ENCODE assay signal across 9 mouse cellular contexts in genomic region chrX:162736140-162736659, GRCm38 (mm10). TPM values are rescaled to one million over a fixed set of nuclear protein-coding genes. Genes with fewer than 3 reads are reported as not detected.
DNase-seq lines count a peak whose midpoint lies in the region; ATAC-seq and TF ChIP-seq lines count a peak whose summit lies in the region.
"Had no signal": no experiment of that assay in that cellular context is flagged by ENCODE, and none has a peak within 500 bp of the region (broad histone marks: within the 10 kb centered on the region; RNA-seq: fewer than 3 reads in every experiment).

No protein-coding gene starts in this region.

- no peaks in the 10 kb centered on the region for H3K27me3 ChIP-seq in forebrain, embryonic 15.5 days
- H3K27me3 ChIP-seq in intestine, postnatal 0 days (replicated peaks; ENCODE audit: control insufficient read depth, insufficient read depth, low read length) = no peaks in the 10 kb centered on the region
- no peaks in the 10 kb centered on the region for H3K27me3 ChIP-seq in neural tube, embryonic 12.5 days (replicated peaks)
- H3K27me3 ChIP-seq: Patski had no signal

- TF ChIP-seq CTCF in intestine, postnatal 0 days (IDR thresholded peaks at IDR 0.05; ENCODE audit: low read depth) = no peak
- no peak for TF ChIP-seq CTCF in lung, adult 2 months (IDR thresholded peaks at IDR 0.05; ENCODE audit: insufficient read depth, low read length)

- DNase-seq in layer of hippocampus, postnatal 10 days (ENCODE audit: low spot score in 2 of 2) = peak; percentile 8 to 18
- DNase-seq in layer of hippocampus, adult 11-12 months (ENCODE audit: low spot score) = no peak
- peak; percentile 15 for DNase-seq in cerebellum, adult 8-10 months
- DNase-seq in lung, adult 2 months = peak; percentile 24
- DNase-seq in gastrocnemius, adult 8-10 months (ENCODE audit: low spot score in 2 of 2) = no peak

- peak overlapping the region; percentile 92 for H3K27ac ChIP-seq in forebrain, embryonic 15.5 days (replicated peaks)
- H3K27ac ChIP-seq in intestine, postnatal 0 days (ENCODE audit: low read depth, low read length) = peak overlapping the region; percentile 76
- no peak overlapping the region for H3K27ac ChIP-seq in neural tube, embryonic 12.5 days

- H3K36me3 ChIP-seq in forebrain, embryonic 15.5 days = no peaks in the 10 kb centered on the region
- no peaks in the 10 kb centered on the region for H3K36me3 ChIP-seq in intestine, postnatal 0 days (ENCODE audit: control insufficient read depth, insufficient read depth)
- H3K36me3 ChIP-seq in neural tube, embryonic 12.5 days = no peaks in the 10 kb centered on the region

- WGBS in forebrain, embryonic 15.5 days = 47% methylated on average over 9 of the region's 9 CpGs
- 40% methylated on average over 9 of the region's 9 CpGs for WGBS in intestine, postnatal 0 days
- 47% methylated on average over 9 of the region's 9 CpGs for WGBS in lung, adult 2 months
- WGBS in neural tube, embryonic 12.5 days = 29% methylated on average over 9 of the region's 9 CpGs

- peak; percentile 58 for ATAC-seq in forebrain, embryonic 15.5 days (replicated peaks)
- peak; percentile 75 for ATAC-seq in intestine, postnatal 0 days
- ATAC-seq in neural tube, embryonic 12.5 days (ENCODE audit: low FRiP score, low read depth) = peak; percentile 30; the same call in 1 of the 2 replicates
- ATAC-seq: Patski had no signal

- no peaks in the 10 kb centered on the region for H3K9me3 ChIP-seq in forebrain, embryonic 15.5 days
- H3K9me3 ChIP-seq in intestine, postnatal 0 days (ENCODE audit: control insufficient read depth) = no peaks in the 10 kb centered on the region
- H3K9me3 ChIP-seq in neural tube, embryonic 12.5 days = no peaks in the 10 kb centered on the region

- no peak for TF ChIP-seq POLR2A in lung, adult 2 months (IDR thresholded peaks at IDR 0.05; ENCODE audit: borderline replicate concordance, extremely low read depth, low read depth, low read length)

- peak overlapping the region; percentile 45 for H3K9ac ChIP-seq in forebrain, embryonic 15.5 days (replicated peaks)
- no peak overlapping the region for H3K9ac ChIP-seq in intestine, postnatal 0 days (ENCODE audit: low read depth, low read length)
- no peak overlapping the region for H3K9ac ChIP-seq in neural tube, embryonic 12.5 days

- H3K4me1 ChIP-seq in forebrain, embryonic 15.5 days = no peaks in the 10 kb centered on the region
- H3K4me1 ChIP-seq in intestine, postnatal 0 days (replicated peaks; ENCODE audit: control insufficient read depth, insufficient read depth, low read length) = no peaks in the 10 kb centered on the region
- H3K4me1 ChIP-seq in lung, adult 2 months (ENCODE audit: control insufficient read depth, insufficient read depth, low read length) = 0 out of 2 replicates have a peak, but pooled peaks cover 2% of the 10 kb centered on the region
- H3K4me1 ChIP-seq in neural tube, embryonic 12.5 days = peaks cover 3% of the 10 kb centered on the region; the same call in 1 of the 2 replicates

- peak overlapping the region; percentile 49 for H3K4me3 ChIP-seq in forebrain, embryonic 15.5 days
- peak overlapping the region; percentile 40 for H3K4me3 ChIP-seq in intestine, postnatal 0 days (ENCODE audit: low read depth, low read length)
- peak overlapping the region; percentile 9 for H3K4me3 ChIP-seq in lung, adult 2 months (replicated peaks; ENCODE audit: extremely low read depth, low read depth, low read length)
- no peak overlapping the region for H3K4me3 ChIP-seq in neural tube, embryonic 12.5 days

- H3K4me2 ChIP-seq in forebrain, embryonic 15.5 days (replicated peaks) = peak overlapping the region; percentile 50
- peak overlapping the region; percentile 64 for H3K4me2 ChIP-seq in intestine, postnatal 0 days (replicated peaks; ENCODE audit: low read depth)
- H3K4me2 ChIP-seq in neural tube, embryonic 12.5 days (replicated peaks) = peak overlapping the region; percentile 56

RNA-seq across cellular contexts. Expression of gene Rbbp7, which starts 24.0 kb away (rescaled TPM):
- total RNA-seq in layer of hippocampus, postnatal 10 days (2021) = 100 to 1,000 TPM; 161 to 167 TPM
- polyA plus RNA-seq in forebrain, embryonic 15.5 days (2015; fragmentation: Nextera tagmentation; extraction: Ambion mirVana) = 229 and 233 TPM in 2 replicates
- polyA plus RNA-seq in intestine, postnatal 0 days (2015; fragmentation: Nextera tagmentation; extraction: Ambion mirVana) = 233 and 235 TPM in 2 replicates
- polyA plus RNA-seq in lung, adult 2 months (2012; rRNA removed) = 33.5 and 50.1 TPM in 2 replicates
- polyA plus RNA-seq in neural tube, embryonic 12.5 days (2016; fragmentation: Nextera tagmentation; extraction: Ambion mirVana) = 240 and 247 TPM in 2 replicates
- 10 to 100 TPM; 83.0 to 90.3 (median 86.6) TPM for total RNA-seq in gastrocnemius, adult 8-10 months (2022)

Comparison
In these comparisons a context has a peak if more than half of its experiments do, and no peak if none do; other contexts are left out.
1. DNase-seq: peak in layer of hippocampus, postnatal 10 days (2 of 2), cerebellum, adult 8-10 months (single experiment) and lung, adult 2 months (single experiment); none in layer of hippocampus, adult 11-12 months (single experiment) and gastrocnemius, adult 8-10 months (0 of 2).
2. Peak in every context shown above with its lines, with median percentiles within 50 percentile points of each other: ATAC-seq and H3K4me2 ChIP-seq.